Mouse (Mus musculus) forebrain, embryonic 16.5 days (tissue): ENCODE measurements at regions not wholly inside any gene's neighbourhood (a gene's known extent, or its start where the extent isn't known, plus 50 kb on each side); places are given as distances from the start of the nearest gene placed in this dataset.
A peak's percentile ranks its signal among the peaks of the same experiment; 100 is the strongest.

ENCODE experiments used
- ATAC-seq: fragments of 200-750 bp; cut with Nextera tagmentation; 2 replicates; pipeline ENCODE4 v1.8.0; 2017; ENCODE audit warnings: mild to moderate bottlenecking, moderate library complexity
- H3K27ac ChIP-seq: fragments of 300-500 bp; sonication (generic); 2 replicates; pipeline ENCODE4 v1.5.1; 2014; ENCODE audit warnings: low read length, control low read depth
- H3K27me3 ChIP-seq: fragments of 300-500 bp; sonication (generic); replicated peaks from 2 replicates; pipeline ENCODE4 v1.6.1; 2014; ENCODE audit warnings: low read length; ENCODE audit not compliant: control insufficient read depth, insufficient read depth
- H3K36me3 ChIP-seq: fragments of 300-500 bp; sonication (generic); 2 replicates; pipeline ENCODE4 v1.6.1; 2014; ENCODE audit not compliant: control insufficient read depth, insufficient read depth
- H3K4me1 ChIP-seq: fragments of 300-500 bp; sonication (generic); replicated peaks from 2 replicates; pipeline ENCODE4 v1.6.1; 2014; ENCODE audit warnings: low read length; ENCODE audit not compliant: control insufficient read depth, insufficient read depth
- H3K4me2 ChIP-seq: fragments of 300-500 bp; sonication (generic); 2 replicates; pipeline ENCODE4 v1.6.1; 2014; ENCODE audit warnings: mild to moderate bottlenecking, low read length, control low read depth
- H3K4me3 ChIP-seq: fragments of 300-500 bp; sonication (generic); replicated peaks from 2 replicates; pipeline ENCODE4 v1.5.1; 2014; ENCODE audit warnings: mild to moderate bottlenecking, low read length, control low read depth
- H3K9ac ChIP-seq: fragments of 300-500 bp; sonication (generic); replicated peaks from 2 replicates; pipeline ENCODE4 v1.6.1; 2014; ENCODE audit warnings: low read depth, low read length, control low read depth
- H3K9me3 ChIP-seq: fragments of 300-500 bp; sonication (generic); 2 replicates; pipeline ENCODE4 v1.6.1; 2016; ENCODE audit warnings: low read length; ENCODE audit not compliant: control insufficient read depth
- WGBS: fragments of 180-500 bp; shearing (Covaris S2); extraction: QIAGEN DNeasy Blood & Tissue Kit; methylation state at CpG from one replicate; pipeline ENCODE4 v1.1.7; 2014; 5-methylcytosine and 5-hydroxymethylcytosine counted together

GRCm38 (mm10) chr12:15643669-15644068 is 173.1 kb downstream of the Trib2 start:
- Histone ChIP-seq H3K4me3 (no peak overlapping the region), H3K4me1 (no peaks in the 10 kb centered on the region; the same call in 1 of the 2 replicates), H3K27ac (no peak overlapping the region), H3K4me2 (no peak overlapping the region), H3K9me3 (no peaks in the 10 kb centered on the region), H3K27me3 (no peaks in the 10 kb centered on the region), H3K9ac (no peak overlapping the region), H3K36me3 (no peaks in the 10 kb centered on the region)
- WGBS, result 26% methylated on average over 3 of the region's 3 CpGs
- ATAC-seq, result no peak

GRCm38 (mm10) chr12:15640320-15640719 is 176.4 kb downstream of the Trib2 start:
- no peaks in the 10 kb centered on the region for H3K36me3 ChIP-seq
- no peak for ATAC-seq
- 88% methylated on average over 5 of the region's 5 CpGs for WGBS
- no peaks in the 10 kb centered on the region for H3K27me3 ChIP-seq
- no peaks in the 10 kb centered on the region for H3K9me3 ChIP-seq
- H3K4me2 ChIP-seq, result no peak overlapping the region
- H3K27ac ChIP-seq, result no peak overlapping the region
- no peak overlapping the region for H3K4me3 ChIP-seq
- no peaks in the 10 kb centered on the region; the same call in 1 of the 2 replicates for H3K4me1 ChIP-seq
- no peak overlapping the region for H3K9ac ChIP-seq

- Histone ChIP-seq H3K4me2 (no peak overlapping the region), H3K27ac (no peak overlapping the region), H3K36me3 (no peaks in the 10 kb centered on the region), H3K4me1 (no peaks in the 10 kb centered on the region), H3K27me3 (no peaks in the 10 kb centered on the region), H3K9ac (no peak overlapping the region), H3K4me3 (no peak overlapping the region), H3K9me3 (no peaks in the 10 kb centered on the region)
- ATAC-seq, result no peak
- 78% methylated on average over 3 of the region's 3 CpGs for whole genome bisulfite sequencing
Observed at GRCm38 (mm10) chr12:15629971-15630370, 186.8 kb downstream of the Trib2 start.

DNA sequence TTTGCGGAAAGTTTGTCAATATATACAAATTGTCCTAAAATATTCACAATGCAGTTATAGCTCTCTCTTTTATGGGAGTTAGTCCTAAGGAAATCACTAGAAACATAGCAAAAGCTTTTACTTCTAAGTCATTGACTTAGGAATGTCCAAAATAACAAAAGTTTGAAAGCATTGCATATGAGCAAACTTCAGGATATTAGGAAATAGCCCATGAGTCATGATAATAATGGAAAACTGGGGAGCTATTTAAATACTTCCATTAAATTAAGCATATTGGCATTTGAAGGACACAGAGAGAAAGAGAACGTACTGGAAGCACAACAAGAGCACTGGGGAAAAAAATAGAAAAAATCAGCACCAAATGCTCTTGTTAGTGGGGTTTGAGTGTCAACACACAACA is 197.2 kb downstream of the Trib2 start:
- Histone ChIP-seq H3K27ac (no peak overlapping the region), H3K4me3 (no peak overlapping the region), H3K4me2 (no peak overlapping the region), H3K27me3 (no peaks in the 10 kb centered on the region), H3K9me3 (no peaks in the 10 kb centered on the region), H3K4me1 (peaks cover 4% of the 10 kb centered on the region), H3K9ac (no peak overlapping the region), H3K36me3 (no peaks in the 10 kb centered on the region)
- 96% methylated on average over 2 of the region's 2 CpGs for WGBS
- ATAC-seq, result no peak

DNA sequence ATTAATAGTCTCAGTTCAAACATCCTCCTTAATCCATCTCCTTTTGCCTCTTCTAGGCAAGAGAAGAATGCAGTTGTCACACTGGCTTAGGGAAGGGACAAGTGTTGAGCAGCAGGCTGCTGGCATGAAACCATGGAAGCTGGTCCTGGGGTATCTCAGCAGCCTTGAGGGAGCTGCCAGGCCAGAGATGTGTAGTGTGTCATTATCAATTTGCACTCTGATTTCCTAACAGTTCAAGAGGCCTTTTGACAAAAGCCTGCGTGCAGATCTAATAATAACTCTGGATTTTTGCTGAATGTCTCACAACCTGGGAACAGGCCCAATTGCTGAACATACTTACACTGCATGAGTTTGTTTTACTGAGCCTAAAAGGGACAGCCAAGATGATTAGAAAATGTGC is 199.4 kb downstream of the Trib2 start:
- Histone ChIP-seq H3K4me1 (peaks cover 4% of the 10 kb centered on the region), H3K27ac (no peak overlapping the region), H3K36me3 (no peaks in the 10 kb centered on the region), H3K4me2 (no peak overlapping the region), H3K9me3 (no peaks in the 10 kb centered on the region), H3K9ac (no peak overlapping the region), H3K27me3 (no peaks in the 10 kb centered on the region), H3K4me3 (no peak overlapping the region)
- ATAC-seq, result peak; percentile 90
- WGBS, result 10% methylated on average over 1 of the region's 1 CpGs

GRCm38 (mm10) chr12:15611847-15612580 is 204.7 kb downstream of the Trib2 start:
- ATAC-seq, result no peak
- no peak overlapping the region for H3K9ac ChIP-seq
- H3K4me2 ChIP-seq, result no peak overlapping the region
- H3K27ac ChIP-seq, result no peak overlapping the region
- H3K4me1 ChIP-seq, result no peaks in the 10 kb centered on the region; the same call in 1 of the 2 replicates
- no peaks in the 10 kb centered on the region for H3K36me3 ChIP-seq
- no peak overlapping the region for H3K4me3 ChIP-seq
- 85% methylated on average over 5 of the region's 5 CpGs for WGBS
- no peaks in the 10 kb centered on the region for H3K27me3 ChIP-seq
- no peaks in the 10 kb centered on the region for H3K9me3 ChIP-seq

DNA sequence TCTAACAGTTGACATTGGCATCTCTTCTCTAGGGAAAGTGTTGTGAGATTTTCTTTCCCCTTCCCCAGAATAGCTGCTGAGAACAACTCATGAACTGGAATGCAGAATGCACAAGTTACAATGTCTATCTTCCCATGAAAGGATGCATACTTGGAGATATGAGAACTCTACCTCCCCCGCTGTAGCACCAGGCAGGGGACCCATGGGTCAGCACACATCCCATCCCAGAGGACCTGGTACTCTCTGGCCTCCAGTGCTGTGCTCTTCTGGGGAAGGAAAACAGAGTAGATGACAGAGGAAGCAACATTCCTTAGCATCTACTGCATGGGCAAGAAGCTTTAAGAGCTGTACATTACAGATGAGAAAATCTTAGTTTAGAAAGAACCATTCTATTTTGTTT is 209.6 kb downstream of the Trib2 start:
- no peaks in the 10 kb centered on the region for H3K27me3 ChIP-seq

DNA sequence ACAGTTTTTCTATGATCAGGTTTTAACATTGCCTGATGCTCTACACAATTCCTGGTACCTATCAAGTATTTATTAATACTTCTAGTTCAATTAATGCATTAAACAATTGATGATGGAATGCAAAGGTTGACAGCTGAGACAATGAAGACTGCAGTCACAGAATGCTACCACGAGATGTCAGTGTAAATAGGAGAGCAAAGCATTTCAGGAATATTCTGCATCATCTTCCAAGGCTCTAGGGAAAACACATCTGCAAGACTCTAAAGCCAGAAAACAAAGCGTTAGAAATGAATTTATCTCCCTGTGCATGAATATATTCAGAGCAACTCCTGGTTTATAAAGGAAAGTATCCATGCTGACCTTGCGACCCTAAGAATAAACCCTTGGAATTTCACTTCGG is 210.6 kb downstream of the Trib2 start:
- H3K9me3 ChIP-seq, result no peaks in the 10 kb centered on the region
- no peak overlapping the region for H3K27ac ChIP-seq
- H3K4me3 ChIP-seq, result no peak overlapping the region
- 47% methylated on average over 4 of the region's 4 CpGs for WGBS
- H3K4me1 ChIP-seq, result peaks cover 8% of the 10 kb centered on the region
- ATAC-seq, result no peak
- H3K36me3 ChIP-seq, result no peaks in the 10 kb centered on the region
- H3K27me3 ChIP-seq, result no peaks in the 10 kb centered on the region
- no peak overlapping the region for H3K4me2 ChIP-seq
- H3K9ac ChIP-seq, result no peak overlapping the region

More for the DNA sequence above, 209.6 kb downstream of the Trib2 start:
- peaks cover 8% of the 10 kb centered on the region for H3K4me1 ChIP-seq
- H3K9ac ChIP-seq, result no peak overlapping the region
- no peak overlapping the region for H3K27ac ChIP-seq
- H3K9me3 ChIP-seq, result no peaks in the 10 kb centered on the region
- ATAC-seq, result no peak
- no peak overlapping the region for H3K4me2 ChIP-seq
- H3K36me3 ChIP-seq, result no peaks in the 10 kb centered on the region
- H3K4me3 ChIP-seq, result no peak overlapping the region
- WGBS, result 86% methylated on average over 1 of the region's 1 CpGs

DNA sequence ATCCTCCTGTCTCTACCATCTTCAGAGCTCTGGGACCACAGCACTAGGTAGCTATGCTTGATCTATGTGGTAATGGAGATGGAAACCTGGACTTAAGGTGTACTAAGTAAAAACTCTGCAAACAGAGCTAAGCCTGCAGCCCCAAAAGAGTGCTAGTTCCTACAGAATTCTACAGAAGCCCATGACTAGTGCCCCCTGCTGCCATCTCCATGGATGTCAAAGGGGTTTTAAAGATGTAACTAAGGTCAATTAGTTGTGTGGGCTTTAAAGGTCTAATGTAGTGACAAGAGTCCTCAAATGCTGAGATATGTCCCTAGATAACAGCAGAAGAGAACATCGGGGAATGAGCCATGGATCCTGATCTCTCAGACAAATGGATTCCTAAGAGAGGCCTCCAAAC is 212.1 kb downstream of the Trib2 start:
- no peak overlapping the region for H3K4me3 ChIP-seq
- H3K36me3 ChIP-seq, result no peaks in the 10 kb centered on the region
- no peak for ATAC-seq
- peaks cover 8% of the 10 kb centered on the region for H3K4me1 ChIP-seq
- H3K9ac ChIP-seq, result no peak overlapping the region
- H3K27me3 ChIP-seq, result no peaks in the 10 kb centered on the region
- H3K9me3 ChIP-seq, result no peaks in the 10 kb centered on the region
- H3K4me2 ChIP-seq, result no peak overlapping the region
- WGBS, result 88% methylated on average over 1 of the region's 1 CpGs
- no peak overlapping the region for H3K27ac ChIP-seq

DNA sequence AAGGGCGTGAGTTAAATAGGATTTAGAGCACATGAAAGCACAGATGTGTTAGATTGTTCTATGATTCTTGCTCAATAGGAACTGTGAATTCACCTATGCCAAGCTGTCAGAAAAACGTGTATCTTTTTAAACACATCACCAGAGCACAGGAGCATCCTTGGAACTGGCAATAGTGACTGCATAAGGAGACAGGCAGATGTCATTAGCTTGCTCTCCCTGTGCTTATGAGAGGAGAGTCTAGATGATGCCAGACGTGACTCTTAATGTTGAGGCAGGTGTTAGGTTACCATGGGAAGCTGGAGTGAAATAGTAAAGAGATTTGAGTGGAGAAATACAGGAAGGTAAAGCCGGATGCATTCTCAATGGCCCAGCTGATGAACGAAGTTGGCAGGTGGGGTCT is 212.8 kb downstream of the Trib2 start:
- no peak for ATAC-seq
- Histone ChIP-seq H3K9me3 (no peaks in the 10 kb centered on the region), H3K4me3 (no peak overlapping the region), H3K36me3 (no peaks in the 10 kb centered on the region), H3K9ac (no peak overlapping the region), H3K4me1 (peaks cover 8% of the 10 kb centered on the region), H3K27ac (no peak overlapping the region), H3K27me3 (no peaks in the 10 kb centered on the region), H3K4me2 (no peak overlapping the region)
- WGBS, result 49% methylated on average over 5 of the region's 5 CpGs
